Mouse (Mus musculus) testis, adult 2 months (tissue): ENCODE data around the gene Hoxa11. TPM values are rescaled to one million over a fixed set of nuclear protein-coding genes. Genes with fewer than 3 reads are reported as not detected.

ENCODE experiments used
- H3K27ac ChIP-seq: fragments of 200-500 bp; 2 replicates; pipeline ENCODE4 v1.5.1; 2012; ENCODE audit warnings: low read depth, low read length; ENCODE audit not compliant: control insufficient read depth, insufficient read depth
- H3K27me3 ChIP-seq: fragments of 200-500 bp; 2 replicates; pipeline ENCODE4 v1.6.1; 2012; ENCODE audit warnings: mild to moderate bottlenecking, low read length, moderate library complexity; ENCODE audit not compliant: control insufficient read depth, insufficient read depth
- H3K36me3 ChIP-seq: fragments of 200-500 bp; 2 replicates; pipeline ENCODE4 v1.6.1; 2012; ENCODE audit warnings: mild to moderate bottlenecking, low read length; ENCODE audit not compliant: control insufficient read depth, insufficient read depth
- H3K4me1 ChIP-seq: fragments of 200-500 bp; 2 replicates; pipeline ENCODE4 v1.6.1; 2012; ENCODE audit warnings: low read length; ENCODE audit not compliant: control insufficient read depth, insufficient read depth
- H3K4me3 ChIP-seq: fragments of 200-500 bp; 2 replicates; pipeline ENCODE4 v1.5.1; 2012; ENCODE audit warnings: low read depth, mild to moderate bottlenecking, low read length, moderate library complexity, mixed read lengths; ENCODE audit not compliant: control insufficient read depth
- CTCF ChIP-seq: fragments of 200-500 bp; IDR thresholded peaks from 2 replicates; pipeline ENCODE4 v1.5.1; 2012; ENCODE audit warnings: low read depth, mild to moderate bottlenecking, inconsistent platforms, low read length, moderate library complexity; ENCODE audit not compliant: control insufficient read depth, insufficient read depth, insufficient replicate concordance
- POLR2A ChIP-seq: fragments of 200-500 bp; IDR thresholded peaks from 2 replicates; pipeline ENCODE4 v1.6.1; 2012; ENCODE audit warnings: low read depth, mild to moderate bottlenecking, inconsistent platforms, low read length, moderate library complexity; ENCODE audit not compliant: control insufficient read depth
- polyA plus RNA-seq: library from polyadenylated mRNA; depleted of rRNA; stranded (reverse); fragments of >200 nt; gene quantifications from 2 replicates; pipeline ENCODE4 v1.2.3, GENCODE M21; 2012

Gene Hoxa11
- polyA plus RNA-seq, 1 experiment = not detected

DNA sequence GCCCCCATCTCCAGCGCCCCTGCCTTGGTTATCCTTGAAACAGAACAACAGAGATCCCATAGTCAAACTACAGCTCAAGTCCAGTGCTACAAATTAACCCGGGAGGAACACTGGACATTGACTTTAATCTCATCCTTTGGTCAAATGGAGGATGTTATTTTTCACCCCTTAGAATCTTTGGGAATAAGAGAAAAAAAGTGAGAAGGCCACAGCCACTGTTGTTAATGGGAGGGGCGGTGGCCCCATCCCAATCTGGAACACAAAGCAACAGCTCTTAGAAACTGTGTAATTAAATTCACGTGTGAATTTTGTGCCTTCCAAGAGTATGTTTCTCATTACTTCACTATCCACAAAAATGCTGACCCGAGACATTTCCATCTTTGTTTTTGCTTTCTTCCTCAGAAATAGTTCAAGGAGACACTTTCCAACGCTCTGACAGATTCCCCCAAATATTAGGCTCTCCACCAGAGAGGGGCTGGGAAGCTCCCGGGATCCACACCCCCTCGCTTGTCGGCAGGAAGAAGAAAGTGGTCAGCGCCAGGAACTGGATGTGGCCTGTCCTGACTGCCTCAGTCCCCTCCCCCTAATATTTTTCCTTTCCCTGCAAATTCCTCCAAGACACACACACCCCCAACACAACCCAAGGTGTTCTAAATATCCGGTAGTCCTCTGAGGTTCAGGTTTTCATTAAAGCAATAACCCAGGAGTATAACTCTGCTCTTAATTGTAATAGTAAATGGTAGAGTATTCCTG is 18.0 kb downstream of the Hoxa11 start:
- Histone ChIP-seq H3K36me3 (no peaks in the 10 kb centered on the region), H3K4me3 (no peak overlapping the region), H3K4me1 (peaks cover 7% of the 10 kb centered on the region)

DNA sequence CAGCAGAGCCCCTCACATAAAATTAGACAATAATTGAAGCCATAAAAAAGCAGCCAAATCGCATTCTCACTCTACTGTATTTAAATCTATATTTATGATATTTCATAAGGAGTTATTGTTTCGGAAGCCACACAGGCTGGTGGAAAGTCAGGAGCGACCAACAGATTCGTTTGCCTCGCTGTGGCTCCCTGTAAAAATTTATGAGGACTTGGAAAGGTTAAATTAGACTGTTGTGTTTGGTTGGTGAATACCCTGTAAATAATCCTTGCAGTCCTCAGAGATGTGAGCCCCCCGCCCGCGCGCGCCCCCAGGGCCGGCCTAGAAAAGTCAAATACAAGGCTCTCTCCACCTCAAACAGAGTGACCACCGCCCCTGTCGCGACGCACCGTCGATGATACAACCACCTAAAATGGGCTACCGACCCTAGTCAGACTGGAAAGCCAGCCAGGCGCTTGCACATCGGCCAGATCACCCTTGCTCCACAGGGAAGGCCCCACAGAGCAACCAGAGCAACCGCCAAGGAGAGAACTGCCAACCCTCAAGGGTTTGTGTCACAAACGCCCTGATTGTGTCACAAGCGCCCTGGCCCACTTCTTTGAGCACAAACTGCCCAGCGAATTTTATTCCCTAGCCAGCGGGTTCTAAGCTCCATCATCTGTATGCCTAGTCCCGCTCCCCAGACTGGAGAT is 18.9 kb downstream of the Hoxa11 start:
- Histone ChIP-seq H3K4me3 (no peak overlapping the region; the same call in 1 of the 2 replicates), H3K27ac (no peak overlapping the region), H3K27me3 (peaks cover 25% of the 10 kb centered on the region), H3K36me3 (no peaks in the 10 kb centered on the region), H3K4me1 (peaks cover 14% of the 10 kb centered on the region)
- TF ChIP-seq CTCF (no peak), POLR2A (no peak)

More for the DNA sequence above, 18.0 kb downstream of the Hoxa11 start:
- TF ChIP-seq CTCF (no peak), POLR2A (no peak)
- Histone ChIP-seq H3K27ac (no peak overlapping the region), H3K27me3 (peaks cover 30% of the 10 kb centered on the region)

DNA sequence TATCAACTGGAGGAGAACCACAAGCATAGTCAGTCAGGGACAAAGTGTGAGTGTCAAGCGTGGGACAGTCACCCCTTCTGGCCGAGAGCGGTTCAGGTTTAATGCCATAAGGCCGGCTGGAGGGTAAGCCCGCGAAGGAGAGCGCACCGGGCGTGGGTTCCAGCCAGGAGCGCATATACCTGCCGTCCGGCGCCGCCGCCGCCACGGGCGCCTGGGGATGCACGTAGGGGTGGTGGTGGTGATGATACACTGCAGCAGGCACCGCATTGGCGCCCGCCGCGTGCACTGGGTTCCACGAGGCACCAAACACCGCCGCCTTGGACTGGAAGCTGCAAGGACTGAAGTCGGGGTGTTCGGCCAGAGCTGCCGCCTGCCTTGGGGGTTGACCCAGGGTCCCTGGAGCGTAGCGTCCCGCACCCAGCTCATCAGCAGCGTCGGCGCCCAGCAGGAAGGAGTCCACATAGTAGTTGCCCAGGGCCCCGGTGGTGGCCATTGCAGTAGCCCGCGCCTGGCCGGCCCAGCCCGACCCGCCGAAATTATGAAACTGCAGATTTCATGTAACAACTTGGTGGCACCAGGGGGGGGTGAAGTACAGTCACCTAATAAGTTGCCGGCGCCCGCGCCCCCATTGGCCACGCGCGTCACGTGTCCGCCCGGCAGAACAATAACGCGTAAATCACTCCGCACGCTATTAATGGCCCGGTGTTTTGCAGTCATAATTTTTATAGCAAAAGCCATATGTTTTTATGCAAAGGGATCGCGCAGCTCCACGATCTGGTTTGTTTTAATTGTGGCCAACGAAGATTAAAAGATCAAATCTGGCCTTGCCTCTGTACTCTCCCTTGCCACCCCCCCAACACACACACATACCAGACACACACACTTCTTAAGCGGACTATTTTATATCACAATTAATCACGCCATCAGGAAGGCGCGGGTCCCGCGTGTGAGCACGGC is 19.7 kb downstream of the Hoxa11 start:
- no peaks in the 10 kb centered on the region for H3K36me3 ChIP-seq
- TF ChIP-seq POLR2A (no peak), CTCF (no peak)
- H3K27me3 ChIP-seq = peaks cover 25% of the 10 kb centered on the region
- H3K27ac ChIP-seq = no peak overlapping the region
- peak overlapping the region; percentile 19 for H3K4me3 ChIP-seq
- H3K4me1 ChIP-seq = peaks cover 20% of the 10 kb centered on the region

DNA sequence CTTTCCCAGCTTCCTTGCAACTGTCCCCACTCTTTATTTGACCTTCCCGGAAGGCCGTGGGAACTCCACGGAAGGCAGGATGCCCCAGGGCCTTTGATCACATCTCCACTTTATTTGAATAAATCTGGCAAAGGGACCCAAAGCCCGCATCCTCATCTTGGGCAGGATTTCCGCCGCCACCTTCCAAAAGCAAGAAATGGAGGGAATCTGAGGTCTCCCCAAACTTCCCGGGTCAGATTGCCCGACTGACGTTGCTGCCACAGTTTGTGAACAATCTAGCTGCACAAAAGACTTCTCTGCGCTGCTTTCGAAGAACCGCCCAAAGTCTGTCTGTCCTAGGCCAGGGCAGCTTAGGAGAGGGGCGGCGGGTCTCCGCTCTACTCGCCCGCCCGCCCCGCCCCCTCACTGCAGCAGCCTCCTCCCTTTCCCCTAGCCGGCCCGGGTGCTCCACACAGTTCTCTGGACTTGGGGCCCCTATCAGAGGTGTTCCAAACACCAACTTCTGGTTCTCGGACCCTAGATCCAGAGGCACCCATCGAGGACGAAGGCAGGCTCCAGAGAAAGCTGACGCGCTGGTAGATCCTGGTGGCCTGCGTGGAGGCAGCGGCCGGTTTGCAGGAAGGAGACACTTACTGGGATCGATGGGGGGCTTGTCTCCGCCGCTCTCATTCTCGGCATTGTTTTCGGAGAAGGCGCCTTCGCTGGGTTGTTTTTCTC is 20.6 kb downstream of the Hoxa11 start:
- Histone ChIP-seq H3K4me3 (peak overlapping the region; percentile 19), H3K27me3 (peaks cover 21% of the 10 kb centered on the region), H3K4me1 (peaks cover 20% of the 10 kb centered on the region), H3K36me3 (no peaks in the 10 kb centered on the region), H3K27ac (no peak overlapping the region)
- no peak for TF ChIP-seq CTCF
- TF ChIP-seq POLR2A = no peak

DNA sequence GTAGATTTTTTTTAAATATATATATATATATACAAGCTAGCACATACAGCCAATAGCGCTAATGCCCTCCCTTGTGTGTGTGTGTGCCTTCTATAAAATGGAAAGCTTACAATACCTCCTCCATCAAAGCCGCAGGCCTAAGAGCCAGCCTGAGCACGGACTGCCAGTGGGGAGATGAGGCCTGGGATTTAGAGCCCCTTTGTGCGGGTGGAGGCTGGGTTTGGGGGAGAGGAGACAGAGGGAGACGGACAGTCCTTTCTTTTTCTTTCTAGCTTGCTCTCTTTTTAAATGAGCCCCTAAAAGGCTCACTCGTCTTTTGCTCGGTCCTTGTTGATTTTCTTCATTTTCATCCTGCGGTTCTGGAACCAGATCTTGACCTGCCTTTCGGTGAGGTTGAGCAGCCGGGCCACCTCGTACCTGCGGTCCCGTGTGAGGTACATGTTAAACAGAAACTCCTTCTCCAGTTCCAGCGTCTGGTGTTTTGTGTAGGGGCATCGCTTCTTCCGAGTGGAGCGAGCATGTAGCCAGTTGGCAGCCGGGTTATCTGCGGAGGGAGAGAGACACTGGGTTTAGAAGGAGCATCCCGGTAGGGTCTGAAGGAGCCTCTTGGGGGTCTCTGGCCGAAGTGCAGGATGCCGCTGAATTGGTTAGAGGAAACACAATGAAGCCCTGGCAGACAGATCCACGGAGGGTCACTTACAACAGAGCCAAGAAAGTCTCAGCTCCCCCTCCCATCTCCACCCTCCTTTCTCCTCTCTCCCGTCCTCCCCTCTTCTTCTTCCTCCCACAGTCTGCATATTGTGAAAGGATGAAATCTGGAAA is 21.5 kb downstream of the Hoxa11 start:
- H3K4me1 ChIP-seq = peaks cover 20% of the 10 kb centered on the region
- peaks cover 19% of the 10 kb centered on the region for H3K27me3 ChIP-seq
- no peaks in the 10 kb centered on the region for H3K36me3 ChIP-seq
- no peak overlapping the region for H3K4me3 ChIP-seq
- TF ChIP-seq CTCF (no peak), POLR2A (no peak)
- H3K27ac ChIP-seq = no peak overlapping the region

- Histone ChIP-seq H3K4me1 (peaks cover 19% of the 10 kb centered on the region), H3K27me3 (peaks cover 21% of the 10 kb centered on the region), H3K27ac (no peak overlapping the region), H3K4me3 (no peak overlapping the region), H3K36me3 (no peaks in the 10 kb centered on the region)
- TF ChIP-seq CTCF = no peak
- TF ChIP-seq POLR2A = no peak
Measured at GRCm38 (mm10) chr6:52222729-52223128, 22.9 kb downstream of the Hoxa11 start.
